Mouse (Mus musculus) layer of hippocampus, adult 18-20 months (tissue): ENCODE measurements at regions not wholly inside any gene's neighbourhood (a gene's known extent, or its start where the extent isn't known, plus 50 kb on each side); places are given as distances from the start of the nearest gene placed in this dataset.

Experiments used
- DNase-seq, 2 experiments: peaks; one replicate each; pipeline ENCODE4 v3.0.0; 2022; ENCODE audit warnings: low spot score in 2 of 2

GRCm38 (mm10) chr1:90502371-90502770, 100.4 kb upstream of the Cops8 start:
- DNase-seq = no peak

- no peak for DNase-seq
These were observed 99.8 kb upstream of the Cops8 start for GRCm38 (mm10) chr1:90502771-90503540.

GRCm38 (mm10) chr1:90504583-90505080, 98.1 kb upstream of the Cops8 start:
- no peak for DNase-seq

GRCm38 (mm10) chr1:90505599-90505998, 97.2 kb upstream of the Cops8 start:
- no peak for DNase-seq

- DNase-seq = no peak
These were observed 96.2 kb upstream of the Cops8 start for GRCm38 (mm10) chr1:90506582-90506981.

- DNase-seq = peak in 1 of 2 experiments; percentile 52
These were observed 93.4 kb upstream of the Cops8 start for GRCm38 (mm10) chr1:90509371-90509770.

- no peak for DNase-seq
These were observed 89.2 kb upstream of the Cops8 start for GRCm38 (mm10) chr1:90513442-90514070.

GRCm38 (mm10) chr1:90514176-90514575, 88.6 kb upstream of the Cops8 start:
- DNase-seq = no peak

- no peak for DNase-seq
These were observed 84.1 kb upstream of the Cops8 start for GRCm38 (mm10) chr1:90518584-90519265.

- DNase-seq = no peak
These were observed 83.2 kb upstream of the Cops8 start for GRCm38 (mm10) chr1:90519284-90520275.

GRCm38 (mm10) chr1:90522294-90522693, 80.5 kb upstream of the Cops8 start:
- DNase-seq = no peak

GRCm38 (mm10) chr1:90524641-90525220, 78.0 kb upstream of the Cops8 start:
- DNase-seq = no peak

- no peak for DNase-seq
These were observed 76.5 kb upstream of the Cops8 start for GRCm38 (mm10) chr1:90526311-90526710.

GRCm38 (mm10) chr1:90527947-90528717, 74.6 kb upstream of the Cops8 start:
- no peak for DNase-seq

- no peak for DNase-seq
These were observed 69.3 kb upstream of the Cops8 start for GRCm38 (mm10) chr1:90533481-90533880.

- DNase-seq = no peak
These were observed 66.7 kb upstream of the Cops8 start for GRCm38 (mm10) chr1:90536105-90536504.

- no peak for DNase-seq
These were observed 58.7 kb upstream of the Cops8 start for GRCm38 (mm10) chr1:90543801-90544795.

GRCm38 (mm10) chr1:90544821-90545536, 57.8 kb upstream of the Cops8 start:
- DNase-seq = no peak
